Mouse (Mus musculus) E14TG2a.4 (cell line): ENCODE measurements at regions not wholly inside any gene's neighbourhood (a gene's known extent, or its start where the extent isn't known, plus 50 kb on each side); places are given as distances from the start of the nearest gene placed in this dataset.

Experiments
- CTCF ChIP-seq: conservative IDR thresholded peaks from 2 replicates; pipeline ENCODE4 v1.5.1; 2014; ENCODE audit warnings: low read length
- NANOG ChIP-seq: IDR thresholded peaks from 2 replicates; pipeline ENCODE4 v1.6.1; 2014; ENCODE audit warnings: borderline replicate concordance, low read length, mixed read lengths
- POU5F1 ChIP-seq: IDR thresholded peaks from 2 replicates; pipeline ENCODE4 v1.6.1; 2014; ENCODE audit warnings: low read length, borderline replicate concordance

DNA sequence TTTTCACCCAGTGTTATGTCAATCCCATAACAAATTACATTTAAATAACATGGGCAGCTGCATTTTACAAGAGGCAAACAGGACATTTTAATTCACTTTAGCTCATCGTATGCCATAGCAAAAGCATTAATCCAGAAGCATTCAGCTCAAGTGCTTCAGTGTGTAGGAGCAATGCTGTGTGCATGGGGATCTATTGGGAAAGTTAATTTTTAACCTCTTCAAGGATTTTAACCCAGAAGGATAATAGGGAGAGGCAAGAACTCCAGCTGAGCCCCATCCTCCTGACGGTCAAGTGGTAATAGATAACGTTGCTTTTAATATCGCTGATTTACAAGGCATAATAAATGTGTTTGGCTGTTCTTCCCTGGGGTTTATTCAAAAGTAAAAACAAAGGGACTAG, 105.1 kb upstream of the Zfand5 start:
- TF ChIP-seq CTCF: no peak
- no peak for TF ChIP-seq POU5F1
- no peak for TF ChIP-seq NANOG
